Mouse (Mus musculus) heart, postnatal 0 days (tissue): ENCODE measurements around the gene 4930512M02Rik.
"Not testable (repeated sequence)": the region's sequence is repeated elsewhere in the genome, so short reads cannot be mapped to it uniquely, and the experiment has no call there.

ENCODE experiments used
- CTCF ChIP-seq: IDR thresholded peaks from 2 replicates; pipeline ENCODE4 v1.5.1; 2016; ENCODE audit warnings: antibody characterized with exemption, control low read depth, low read depth
- EP300 ChIP-seq: IDR thresholded peaks from 2 replicates; pipeline ENCODE4 v1.6.1; 2016; ENCODE audit warnings: antibody characterized with exemption, low read depth

- not testable (repeated sequence) for TF ChIP-seq CTCF, EP300
Measured at GRCm38 (mm10) chr11:11627735-11628134, at the start of gene 4930512M02Rik.
